Mouse (Mus musculus) limb, embryonic 12.5 days (tissue): Measurements from ENCODE around the gene Pkd1l1. TPM values are rescaled to one million over a fixed set of nuclear protein-coding genes. Genes with fewer than 3 reads are reported as not detected.

ENCODE experiments used
- ATAC-seq: fragments of 200-750 bp; cut with Nextera tagmentation; 2 replicates; pipeline ENCODE4 v1.8.0; 2017; ENCODE audit warnings: low read depth, moderate TSS enrichment; ENCODE audit not compliant: insufficient number of reproducible peaks, insufficient read depth, low FRiP score, low TSS enrichment
- H3K27ac ChIP-seq: fragments of 300-500 bp; sonication (generic); 2 replicates; pipeline ENCODE4 v1.5.1; 2016; ENCODE audit warnings: mild to moderate bottlenecking, moderate library complexity
- H3K27me3 ChIP-seq: fragments of 300-500 bp; sonication (generic); 2 replicates; pipeline ENCODE4 v1.6.1; 2016; ENCODE audit warnings: mild to moderate bottlenecking, moderate library complexity
- H3K36me3 ChIP-seq: fragments of 300-500 bp; sonication (generic); 2 replicates; pipeline ENCODE4 v1.6.1; 2016; ENCODE audit warnings: mild to moderate bottlenecking, moderate library complexity
- H3K4me1 ChIP-seq: fragments of 300-500 bp; sonication (generic); replicated peaks from 2 replicates; pipeline ENCODE4 v1.6.1; 2016
- H3K4me2 ChIP-seq: fragments of 300-500 bp; sonication (generic); 2 replicates; pipeline ENCODE4 v1.6.1; 2016; ENCODE audit warnings: mild to moderate bottlenecking, moderate library complexity
- H3K4me3 ChIP-seq: fragments of 300-500 bp; sonication (generic); replicated peaks from 2 replicates; pipeline ENCODE4 v1.5.1; 2016; ENCODE audit warnings: mild to moderate bottlenecking
- H3K9ac ChIP-seq: fragments of 300-500 bp; sonication (generic); replicated peaks from 2 replicates; pipeline ENCODE4 v1.6.1; 2016; ENCODE audit warnings: mild to moderate bottlenecking, moderate library complexity
- H3K9me3 ChIP-seq: fragments of 300-500 bp; sonication (generic); 2 replicates; pipeline ENCODE4 v1.6.1; 2016; ENCODE audit warnings: mild to moderate bottlenecking, moderate library complexity
- WGBS: fragments of 180-500 bp; shearing (Covaris S2); methylation state at CpG from one replicate; pipeline ENCODE4 v1.1.7; 2016; 5-methylcytosine and 5-hydroxymethylcytosine counted together
- polyA plus RNA-seq: library from polyadenylated mRNA; unstranded; fragments of >200 nt; fragmentation: Nextera tagmentation; extraction: Ambion mirVana; gene quantifications from 2 replicates; pipeline ENCODE4 v1.2.1, GENCODE M21; 2016

Pkd1l1 gene
- polyA plus RNA-seq, 1 experiment from 2014 or later: 0.04 TPM

DNA sequence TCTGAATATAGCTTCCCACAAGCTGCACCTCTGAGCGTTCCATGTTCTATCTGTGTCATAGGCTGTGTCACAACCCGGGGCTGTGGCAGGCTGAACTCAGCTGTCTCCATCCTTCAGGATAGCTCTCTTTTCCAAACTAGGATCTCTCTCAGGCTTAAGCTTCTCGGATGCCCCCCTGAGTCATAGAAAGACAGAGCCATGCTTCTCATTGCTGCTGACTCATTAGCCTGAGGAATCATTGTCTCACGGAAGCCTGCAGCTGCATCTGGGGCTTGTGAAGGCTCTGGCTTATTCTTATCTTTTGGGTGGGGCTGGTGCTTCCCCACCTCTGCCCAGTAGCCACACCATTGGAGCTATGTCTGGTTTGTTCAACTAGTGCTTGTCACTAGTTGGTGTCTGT is 151.7 kb downstream of the Pkd1l1 start:
- H3K27me3 ChIP-seq: no peaks in the 10 kb centered on the region
- 78% methylated on average over 4 of the region's 4 CpGs for WGBS

DNA sequence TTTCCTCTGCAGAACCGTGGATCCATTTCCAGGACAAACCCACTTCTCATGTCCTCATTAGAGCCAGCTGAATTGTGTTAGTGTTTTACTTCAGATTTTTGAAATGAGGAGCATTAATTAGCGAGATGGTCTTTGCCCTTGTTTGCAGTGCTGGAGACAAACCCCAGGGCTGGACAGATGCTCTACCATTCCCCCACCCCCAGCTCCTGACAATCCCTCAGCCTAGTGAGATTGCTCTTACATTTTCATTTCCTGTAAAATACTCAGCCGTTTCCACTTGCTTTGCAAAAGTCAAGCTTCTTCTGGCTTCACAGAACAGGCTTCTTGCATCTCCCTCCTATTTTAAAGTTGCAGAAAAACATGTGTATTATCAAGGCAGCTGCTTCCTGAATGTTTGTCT is 155.7 kb downstream of the Pkd1l1 start:
- no peak for ATAC-seq
- H3K4me3 ChIP-seq: no peak overlapping the region
- H3K36me3 ChIP-seq: no peaks in the 10 kb centered on the region
- no peak overlapping the region for H3K4me2 ChIP-seq
- H3K9ac ChIP-seq: no peak overlapping the region
- 0 out of 2 replicates have a peak, but pooled peaks cover 4% of the 10 kb centered on the region for H3K9me3 ChIP-seq
- peaks cover 30% of the 10 kb centered on the region for H3K4me1 ChIP-seq
- H3K27me3 ChIP-seq: no peaks in the 10 kb centered on the region
- 27% methylated on average over 3 of the region's 3 CpGs for WGBS
- 0 out of 2 replicates have a peak overlapping the region, but pooled peaks have one; percentile 23 for H3K27ac ChIP-seq

More for the DNA sequence above, 151.7 kb downstream of the Pkd1l1 start:
- Histone ChIP-seq H3K27ac (no peak overlapping the region), H3K4me3 (no peak overlapping the region), H3K4me2 (no peak overlapping the region), H3K36me3 (no peaks in the 10 kb centered on the region), H3K9ac (no peak overlapping the region), H3K9me3 (0 out of 2 replicates have a peak, but pooled peaks cover 4% of the 10 kb centered on the region), H3K4me1 (peaks cover 20% of the 10 kb centered on the region)
- ATAC-seq: no peak

DNA sequence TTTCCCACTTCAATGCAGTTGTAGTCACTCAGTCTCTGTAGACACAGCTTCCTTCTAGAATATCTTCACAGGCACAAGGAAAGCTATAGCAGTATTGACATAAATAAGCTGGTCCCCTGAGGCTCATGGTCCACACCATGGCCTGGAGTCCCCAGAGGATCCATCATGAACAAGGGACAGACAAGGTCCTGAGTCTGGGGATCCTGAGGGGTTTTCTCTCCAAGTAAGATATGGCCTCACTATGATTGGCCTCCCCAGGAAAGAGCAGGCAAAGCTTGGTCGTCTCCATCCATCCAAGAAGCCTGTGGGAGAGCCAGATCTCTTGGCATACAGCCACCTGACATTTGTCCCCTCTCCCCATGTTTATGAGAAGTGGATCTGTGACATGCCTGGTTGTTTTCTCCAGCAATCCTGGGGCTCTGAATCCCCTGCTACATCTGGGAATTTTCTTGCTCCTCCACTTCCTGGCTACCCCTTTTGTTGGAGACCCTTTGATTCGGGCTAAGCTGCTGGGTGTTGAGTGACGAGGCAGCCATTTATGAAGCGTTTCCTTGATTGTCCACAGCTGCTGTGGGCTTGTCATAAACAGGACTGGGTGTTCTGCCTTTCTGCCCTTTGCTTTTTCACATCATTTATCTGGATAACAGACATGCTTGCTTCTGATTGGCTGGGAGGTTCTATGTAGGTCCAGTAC is 158.8 kb downstream of the Pkd1l1 start:
- 10% methylated on average over 4 of the region's 4 CpGs for WGBS

DNA sequence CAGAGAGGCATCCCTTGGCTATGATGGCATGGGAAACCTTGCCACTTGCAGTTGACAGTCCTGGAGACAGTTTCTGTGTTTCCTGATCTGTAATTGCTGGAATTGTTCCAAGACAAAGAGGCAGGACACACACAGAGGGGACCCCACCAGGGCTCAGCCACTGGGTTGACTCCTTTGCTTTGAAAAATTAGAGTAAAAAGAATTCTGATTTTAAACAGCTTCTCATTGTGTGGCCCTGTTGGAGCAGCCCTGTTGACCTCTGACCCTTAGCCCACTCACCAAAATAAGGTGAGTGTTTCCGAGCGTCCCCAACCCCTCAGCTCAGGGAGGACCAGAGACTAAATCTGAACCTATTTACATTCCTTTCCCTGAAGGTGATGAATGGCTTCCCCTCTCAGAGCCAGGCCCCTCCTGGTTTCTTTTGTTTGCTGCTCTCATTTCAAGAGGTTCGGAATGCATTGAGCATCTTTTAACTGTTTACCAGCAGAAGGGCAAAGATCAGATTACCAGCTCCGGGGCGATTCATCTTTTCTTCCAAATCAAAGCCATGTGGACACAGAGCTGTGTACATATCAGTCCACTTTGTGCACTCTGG is 161.5 kb downstream of the Pkd1l1 start:
- H3K27ac ChIP-seq: no peak overlapping the region

More for the DNA sequence above, 158.8 kb downstream of the Pkd1l1 start:
- Histone ChIP-seq H3K27me3 (no peaks in the 10 kb centered on the region), H3K36me3 (no peaks in the 10 kb centered on the region), H3K9ac (no peak overlapping the region), H3K9me3 (0 out of 2 replicates have a peak, but pooled peaks cover 4% of the 10 kb centered on the region), H3K4me3 (no peak overlapping the region), H3K4me2 (no peak overlapping the region), H3K4me1 (peaks cover 38% of the 10 kb centered on the region), H3K27ac (peak overlapping the region; percentile 64)
- 0 out of 2 replicates have a peak, but pooled peaks have one; percentile 7 for ATAC-seq

DNA sequence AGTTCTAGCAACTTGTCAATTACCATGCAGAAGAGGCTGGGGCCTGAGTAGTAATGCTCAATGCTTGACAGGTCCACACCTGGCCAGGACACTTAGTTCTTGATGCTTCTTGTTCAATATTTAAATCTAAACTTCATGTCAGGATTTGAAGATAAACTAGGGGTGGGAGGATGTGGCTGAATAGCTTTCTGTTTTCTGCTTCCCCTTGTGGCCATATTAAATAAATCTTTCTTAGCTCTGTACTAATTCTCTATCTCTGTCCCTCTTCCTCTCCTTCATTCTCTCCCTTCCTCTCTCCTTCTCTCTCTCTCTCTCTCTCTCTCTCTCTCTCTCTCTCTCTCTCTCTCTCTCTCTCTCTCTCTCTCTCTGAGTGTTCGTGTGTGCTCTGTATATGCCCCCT is 163.4 kb downstream of the Pkd1l1 start:
- Histone ChIP-seq H3K4me1 (peaks cover 21% of the 10 kb centered on the region), H3K4me3 (no peak overlapping the region), H3K9me3 (no peaks in the 10 kb centered on the region), H3K9ac (no peak overlapping the region), H3K27me3 (no peaks in the 10 kb centered on the region), H3K36me3 (no peaks in the 10 kb centered on the region), H3K4me2 (no peak overlapping the region), H3K27ac (no peak overlapping the region)
- no peak for ATAC-seq
- WGBS: 80% methylated on average over 1 of the region's 1 CpGs

More for the DNA sequence above, 161.5 kb downstream of the Pkd1l1 start:
- WGBS: 8% methylated on average over 5 of the region's 5 CpGs
- Histone ChIP-seq H3K27me3 (no peaks in the 10 kb centered on the region), H3K4me2 (no peak overlapping the region), H3K4me1 (peaks cover 28% of the 10 kb centered on the region), H3K9me3 (no peaks in the 10 kb centered on the region), H3K36me3 (no peaks in the 10 kb centered on the region), H3K9ac (no peak overlapping the region), H3K4me3 (no peak overlapping the region)
- ATAC-seq: no peak

DNA sequence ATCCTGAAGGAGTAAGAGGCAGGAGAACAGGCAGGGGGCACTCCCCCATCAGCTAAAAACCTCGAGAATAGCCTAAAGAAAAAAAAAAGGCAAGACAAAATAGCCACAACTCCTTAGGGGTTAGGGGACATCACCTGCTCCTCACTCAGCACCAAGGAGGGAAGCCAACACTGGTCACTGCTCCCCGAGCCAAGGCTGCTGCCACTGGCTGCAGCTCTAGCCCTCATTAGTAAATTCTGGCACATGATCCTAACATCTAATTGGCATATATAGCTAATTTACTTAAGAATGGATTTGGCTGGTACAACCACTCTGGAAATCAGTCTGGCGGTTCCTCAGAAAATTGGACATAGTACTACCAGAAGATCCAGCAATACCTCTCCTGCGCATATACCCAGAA is 166.1 kb downstream of the Pkd1l1 start:
- no peaks in the 10 kb centered on the region for H3K36me3 ChIP-seq
- H3K4me3 ChIP-seq: no peak overlapping the region
- H3K9ac ChIP-seq: no peak overlapping the region
- WGBS: 71% methylated on average over 4 of the region's 4 CpGs
- ATAC-seq: no peak
- H3K4me2 ChIP-seq: no peak overlapping the region
- no peaks in the 10 kb centered on the region for H3K27me3 ChIP-seq
- no peak overlapping the region for H3K27ac ChIP-seq
- peaks cover 8% of the 10 kb centered on the region for H3K4me1 ChIP-seq
- no peaks in the 10 kb centered on the region for H3K9me3 ChIP-seq

DNA sequence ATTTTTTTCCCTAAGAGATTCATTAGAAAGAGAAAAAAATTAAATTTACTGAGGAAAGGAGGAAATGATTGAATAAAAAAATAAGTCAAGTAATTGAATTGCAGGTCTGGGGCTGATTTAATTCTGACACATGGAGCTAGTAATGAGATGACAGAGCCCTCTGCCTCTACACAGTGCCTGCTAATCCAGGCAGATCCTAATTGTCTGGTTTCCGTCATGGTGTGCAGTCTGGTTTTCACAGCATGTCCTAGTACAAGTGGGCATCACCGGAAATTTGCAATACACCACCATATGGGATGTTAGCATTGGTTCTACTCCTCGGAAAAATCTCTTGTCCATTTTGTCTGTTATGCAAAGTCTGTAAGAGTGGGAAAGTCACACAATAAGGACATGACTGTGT is 168.9 kb downstream of the Pkd1l1 start:
- no peaks in the 10 kb centered on the region for H3K36me3 ChIP-seq
- ATAC-seq: no peak
- WGBS: 62% methylated on average over 3 of the region's 3 CpGs

DNA sequence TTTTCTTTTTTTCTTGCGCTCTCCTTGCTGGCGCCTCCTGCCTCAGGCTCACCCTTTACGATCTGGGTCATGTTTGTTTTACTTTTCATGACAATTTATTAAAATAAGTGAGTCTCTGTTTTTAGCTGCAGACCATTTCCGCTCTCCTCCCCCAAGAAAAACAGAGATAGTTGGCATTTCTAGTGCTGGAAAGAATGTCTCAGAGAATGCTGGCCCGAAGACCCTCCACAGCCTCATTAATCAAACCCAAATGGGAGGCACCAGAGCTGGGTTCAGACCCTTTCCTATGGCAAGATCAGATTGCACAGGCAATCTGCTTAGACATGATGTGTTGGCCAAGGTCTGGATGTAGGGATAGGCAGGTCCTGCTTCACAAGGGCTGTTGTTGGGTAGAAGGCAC is 175.6 kb downstream of the Pkd1l1 start:
- Histone ChIP-seq H3K4me3 (no peak overlapping the region), H3K9ac (no peak overlapping the region), H3K9me3 (no peaks in the 10 kb centered on the region), H3K4me2 (no peak overlapping the region), H3K36me3 (no peaks in the 10 kb centered on the region), H3K4me1 (peaks cover 24% of the 10 kb centered on the region), H3K27ac (no peak overlapping the region), H3K27me3 (no peaks in the 10 kb centered on the region)
- ATAC-seq: no peak
- WGBS: 53% methylated on average over 5 of the region's 5 CpGs

More for the DNA sequence above, 168.9 kb downstream of the Pkd1l1 start:
- Histone ChIP-seq H3K9me3 (no peaks in the 10 kb centered on the region), H3K4me1 (no peaks in the 10 kb centered on the region), H3K27ac (no peak overlapping the region), H3K4me2 (no peak overlapping the region), H3K27me3 (no peaks in the 10 kb centered on the region), H3K4me3 (no peak overlapping the region), H3K9ac (no peak overlapping the region)

DNA sequence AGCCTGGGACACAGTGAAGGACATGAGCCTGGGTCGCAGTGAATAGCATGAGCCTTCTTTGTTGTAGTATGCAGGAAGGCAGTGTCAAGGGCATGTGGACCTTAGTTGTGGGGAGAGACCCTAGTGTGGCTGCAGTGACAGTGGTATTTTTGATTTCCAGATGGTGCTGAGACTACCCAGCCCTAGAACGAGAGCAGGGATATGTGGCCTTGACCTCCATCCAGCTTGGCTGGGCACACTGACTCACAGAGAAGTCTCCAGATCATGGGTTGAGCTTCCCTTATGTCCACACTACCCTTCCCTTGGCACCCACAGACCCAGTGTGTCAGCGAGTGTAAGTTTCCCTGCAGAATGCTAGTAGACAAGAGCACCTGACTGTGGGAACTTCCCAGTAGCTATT is 178.0 kb downstream of the Pkd1l1 start:
- no peaks in the 10 kb centered on the region for H3K9me3 ChIP-seq
- no peaks in the 10 kb centered on the region for H3K27me3 ChIP-seq
- no peak overlapping the region for H3K9ac ChIP-seq
- H3K4me1 ChIP-seq: peaks cover 43% of the 10 kb centered on the region
- H3K4me2 ChIP-seq: no peak overlapping the region
- H3K27ac ChIP-seq: no peak overlapping the region
- ATAC-seq: no peak
- 89% methylated on average over 3 of the region's 3 CpGs for WGBS
- no peak overlapping the region for H3K4me3 ChIP-seq
- no peaks in the 10 kb centered on the region for H3K36me3 ChIP-seq

DNA sequence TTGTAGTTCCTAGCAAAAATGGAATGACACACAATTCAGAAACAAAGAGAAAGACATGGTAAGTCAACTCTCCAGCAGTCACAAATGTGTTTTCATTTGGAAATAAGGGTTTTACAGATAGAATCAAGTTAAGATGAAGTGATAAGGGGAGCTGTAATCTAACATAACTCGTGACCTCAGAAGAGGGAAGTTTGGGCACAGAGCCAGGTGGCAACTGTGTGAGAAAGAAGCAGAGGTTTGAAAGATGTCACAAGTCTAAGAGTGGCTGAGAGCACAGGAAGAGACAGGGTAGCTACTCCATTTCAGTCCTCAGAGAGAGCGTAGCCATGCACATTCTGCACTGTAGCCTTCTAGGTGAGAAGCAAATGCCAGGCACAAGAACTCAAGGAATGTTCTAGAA is 180.9 kb downstream of the Pkd1l1 start:
- H3K27me3 ChIP-seq: no peaks in the 10 kb centered on the region
- H3K27ac ChIP-seq: no peak overlapping the region
- no peak overlapping the region for H3K4me3 ChIP-seq
- peaks cover 48% of the 10 kb centered on the region for H3K4me1 ChIP-seq
- H3K9me3 ChIP-seq: no peaks in the 10 kb centered on the region
- no peak for ATAC-seq
- no peak overlapping the region for H3K9ac ChIP-seq
- H3K36me3 ChIP-seq: no peaks in the 10 kb centered on the region
- H3K4me2 ChIP-seq: no peak overlapping the region
- WGBS: 76% methylated on average over 2 of the region's 2 CpGs

DNA sequence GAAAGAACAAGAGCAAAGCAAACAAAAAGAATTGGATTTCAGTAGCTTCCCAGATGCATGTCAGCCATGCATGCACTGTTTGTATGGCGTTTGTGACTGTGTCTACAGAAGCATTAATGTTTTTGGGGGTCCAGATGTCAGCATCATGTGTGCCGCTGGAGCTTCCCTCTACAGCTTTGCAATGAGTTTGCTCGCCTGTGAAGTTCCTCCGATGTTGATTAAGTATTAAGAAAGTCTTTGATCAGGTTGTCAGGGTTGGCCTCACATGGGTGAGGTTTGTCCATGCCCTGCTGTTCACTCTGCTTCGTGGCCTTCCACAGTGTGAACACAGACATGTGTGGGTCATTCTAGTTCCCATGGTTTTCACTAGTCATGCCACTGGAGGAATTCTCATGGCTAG is 183.9 kb downstream of the Pkd1l1 start:
- Histone ChIP-seq H3K27ac (peak overlapping the region; percentile 50; the same call in 1 of the 2 replicates), H3K9me3 (no peaks in the 10 kb centered on the region), H3K36me3 (no peaks in the 10 kb centered on the region), H3K27me3 (no peaks in the 10 kb centered on the region), H3K4me1 (peaks cover 45% of the 10 kb centered on the region), H3K4me2 (no peak overlapping the region), H3K4me3 (no peak overlapping the region), H3K9ac (no peak overlapping the region)
- 83% methylated on average over 5 of the region's 5 CpGs for WGBS
- ATAC-seq: no peak
